Mouse (Mus musculus) MEL (cell line): Measurements from ENCODE around the gene Usp20.

ENCODE experiments used
- JUND ChIP-seq: IDR thresholded peaks from 2 replicates; pipeline ENCODE4 v1.6.1; 2011; ENCODE audit warnings: low read depth, mild to moderate bottlenecking, improper control_type of control experiment, low read length
- MAFK ChIP-seq: IDR thresholded peaks from 2 replicates; pipeline ENCODE4 v1.6.1; 2011; ENCODE audit warnings: low read depth, mild to moderate bottlenecking, low read length, improper control_type of control experiment, borderline replicate concordance
- POLR2A ChIP-seq, 2 experiments: IDR thresholded peaks; 2 replicates each; pipeline ENCODE4 v1.6.1; 2011 to 2012; ENCODE audit warnings: low read length in 2 of 2, mild to moderate bottlenecking in 2 of 2, control low read depth in 1 of 2, improper control_type of control experiment in 1 of 2, low read depth in 1 of 2, moderate library complexity in 1 of 2; ENCODE audit not compliant: control insufficient read depth in 1 of 2, insufficient read depth in 1 of 2, poor library complexity in 1 of 2
- POLR2AphosphoS2 ChIP-seq: IDR thresholded peaks from 2 replicates; pipeline ENCODE4 v1.6.1; 2011; ENCODE audit warnings: low read length, improper control_type of control experiment

GRCm38 (mm10) chr2:30966826-30967225 lies 15.3 kb upstream of the Usp20 start:
- no peak for TF ChIP-seq MAFK
- no peak for TF ChIP-seq JUND
- no peak for TF ChIP-seq POLR2A (IDR thresholded peaks at IDR 0.05; ENCODE audit: control insufficient read depth in 1 of 2, insufficient read depth in 1 of 2, low read depth in 1 of 2, low read length in 2 of 2, poor library complexity in 1 of 2)
- no peak for TF ChIP-seq POLR2AphosphoS2
